Mouse (Mus musculus) monocyte, adult 5-6 weeks (primary cell): ENCODE data around the gene Pam. TPM values are rescaled to one million over a fixed set of nuclear protein-coding genes. Genes with fewer than 3 reads are reported as not detected.

ENCODE experiments used
- ATAC-seq: fragments of 153-309, 156-312 bp; replicated peaks from 2 replicates; pipeline ENCODE4 v1.8.0; 2017; ENCODE audit warnings: mild to moderate bottlenecking; ENCODE audit not compliant: low TSS enrichment, insufficient number of reproducible peaks, severe bottlenecking, poor library complexity, low FRiP score
- total RNA-seq: library from RNA; stranded (forward); fragments of 200-1000, 200-491, 200-594 nt; gene quantifications from 3 replicates; pipeline ENCODE4 v1.2.3, GENCODE M21; 2017

Pam gene
- total RNA-seq, 1 experiment from 2014 or later, result 22.0 TPM

GRCm38 (mm10) chr1:97809255-97809912 lies 286.1 kb downstream of the Pam start:
- ATAC-seq, result no peak

GRCm38 (mm10) chr1:97804520-97804919 lies 290.9 kb downstream of the Pam start:
- ATAC-seq, result no peak

- no peak for ATAC-seq
Observed at GRCm38 (mm10) chr1:97802207-97802902, 293.1 kb downstream of the Pam start.

GRCm38 (mm10) chr1:97795936-97796335 lies 299.5 kb downstream of the Pam start:
- ATAC-seq, result no peak

- no peak for ATAC-seq
Observed at GRCm38 (mm10) chr1:97794110-97794509, 301.3 kb downstream of the Pam start.

GRCm38 (mm10) chr1:97788490-97788889 lies 307.0 kb downstream of the Pam start:
- no peak for ATAC-seq

GRCm38 (mm10) chr1:97787674-97788073 lies 307.8 kb downstream of the Pam start:
- no peak for ATAC-seq

GRCm38 (mm10) chr1:97785685-97786393 lies 309.6 kb downstream of the Pam start:
- no peak for ATAC-seq

GRCm38 (mm10) chr1:97784928-97785327 lies 310.5 kb downstream of the Pam start:
- ATAC-seq, result no peak

- no peak for ATAC-seq
Observed at GRCm38 (mm10) chr1:97781674-97782073, 313.8 kb downstream of the Pam start.

GRCm38 (mm10) chr1:97773973-97774372 lies 321.5 kb downstream of the Pam start:
- ATAC-seq, result no peak

GRCm38 (mm10) chr1:97773362-97773761 lies 322.1 kb downstream of the Pam start:
- no peak for ATAC-seq

GRCm38 (mm10) chr1:97771727-97772126 lies 323.7 kb downstream of the Pam start:
- ATAC-seq, result no peak

GRCm38 (mm10) chr1:97771118-97771517 lies 324.3 kb downstream of the Pam start:
- ATAC-seq, result no peak

- peak; percentile 91 for ATAC-seq
Observed at GRCm38 (mm10) chr1:97769904-97770753, 325.3 kb downstream of the Pam start, which contains the start of the genes Gin1 and Ppip5k2. Gene Gin1, plus strand, starts transcription at chr1:97770172. Gene Ppip5k2, minus strand, starts transcription at chr1:97770411.

- peak; percentile 16 for ATAC-seq
Observed at GRCm38 (mm10) chr1:97769294-97769903, 326.0 kb downstream of the Pam start.

GRCm38 (mm10) chr1:97768906-97769293 lies 326.5 kb downstream of the Pam start:
- no peak; the same call in 1 of the 2 replicates for ATAC-seq

GRCm38 (mm10) chr1:97768089-97768488 lies 327.4 kb downstream of the Pam start:
- ATAC-seq, result no peak
